23 mouse cellular contexts compared by ENCODE assay signal in genomic region chr1:74288327-74288726, GRCm38 (mm10). TPM values are rescaled to one million over a fixed set of nuclear protein-coding genes. Genes with fewer than 3 reads are reported as not detected.
A peak's percentile ranks its signal among the peaks of the same experiment; 100 is the strongest.
DNase-seq lines count a peak whose midpoint lies in the region; ATAC-seq and TF ChIP-seq lines count a peak whose summit lies in the region.
"Had no signal": no experiment of that assay in that cellular context is flagged by ENCODE, and none has a peak within 500 bp of the region (broad histone marks: within the 10 kb centered on the region; RNA-seq: fewer than 3 reads in every experiment).

No protein-coding gene starts in this region.

- H3K27ac ChIP-seq in gastrocnemius, adult 2 months, result peak overlapping the region; percentile 31; the same call in 1 of the 2 replicates
- H3K27ac ChIP-seq in hindbrain, embryonic 12.5 days, result no peak overlapping the region
- no peak overlapping the region for H3K27ac ChIP-seq in hindbrain, embryonic 11.5 days (ENCODE audit: low read depth, low read length)
- H3K27ac ChIP-seq in midbrain, embryonic 13.5 days, result no peak overlapping the region
- no peak overlapping the region for H3K27ac ChIP-seq in midbrain, embryonic 10.5 days (replicated peaks)
- H3K27ac ChIP-seq in liver, embryonic 15.5 days (replicated peaks), result peak overlapping the region; percentile 38; the same call in 1 of the 2 replicates
- H3K27ac ChIP-seq: forebrain, embryonic 10.5 days; lung, embryonic 15.5 days; neural tube, embryonic 12.5 days had no signal

- peaks cover 33% of the 10 kb centered on the region for H3K36me3 ChIP-seq in hindbrain, embryonic 12.5 days
- no peaks in the 10 kb centered on the region for H3K36me3 ChIP-seq in hindbrain, embryonic 11.5 days (ENCODE audit: control insufficient read depth, insufficient read depth, low read length)
- peaks cover 29% of the 10 kb centered on the region for H3K36me3 ChIP-seq in midbrain, embryonic 13.5 days
- peaks cover 48% of the 10 kb centered on the region for H3K36me3 ChIP-seq in midbrain, embryonic 10.5 days
- H3K36me3 ChIP-seq in liver, embryonic 15.5 days (replicated peaks), result peaks cover 50% of the 10 kb centered on the region

- ATAC-seq in hindbrain, embryonic 12.5 days (ENCODE audit: low FRiP score), result no peak
- ATAC-seq in hindbrain, embryonic 11.5 days (ENCODE audit: low FRiP score), result no peak
- ATAC-seq in midbrain, embryonic 13.5 days, result no peak
- no peak for ATAC-seq in liver, embryonic 15.5 days (ENCODE audit: insufficient read depth)

- no peak for TF ChIP-seq CTCF in gastrocnemius, adult 2 months (IDR thresholded peaks at IDR 0.05)

- no peaks in the 10 kb centered on the region for H3K9me3 ChIP-seq in hindbrain, embryonic 12.5 days (replicated peaks)
- no peaks in the 10 kb centered on the region for H3K9me3 ChIP-seq in hindbrain, embryonic 11.5 days (ENCODE audit: control insufficient read depth, low read length)
- no peaks in the 10 kb centered on the region for H3K9me3 ChIP-seq in midbrain, embryonic 13.5 days
- no peaks in the 10 kb centered on the region for H3K9me3 ChIP-seq in midbrain, embryonic 10.5 days (replicated peaks)
- no peaks in the 10 kb centered on the region for H3K9me3 ChIP-seq in liver, embryonic 15.5 days (replicated peaks)
- H3K9me3 ChIP-seq: embryonic facial prominence, embryonic 15.5 days; forebrain, embryonic 10.5 days; lung, embryonic 15.5 days; neural tube, embryonic 12.5 days had no signal

- H3K4me1 ChIP-seq in hindbrain, embryonic 12.5 days, result peaks cover 14% of the 10 kb centered on the region
- 0 out of 2 replicates have a peak, but pooled peaks cover 3% of the 10 kb centered on the region for H3K4me1 ChIP-seq in hindbrain, embryonic 11.5 days (replicated peaks; ENCODE audit: control insufficient read depth, insufficient read depth, low read length)
- H3K4me1 ChIP-seq in midbrain, embryonic 13.5 days (replicated peaks), result peaks cover 24% of the 10 kb centered on the region
- H3K4me1 ChIP-seq in midbrain, embryonic 10.5 days, result peaks cover 19% of the 10 kb centered on the region
- peaks cover 53% of the 10 kb centered on the region for H3K4me1 ChIP-seq in liver, embryonic 15.5 days (replicated peaks)

- no peak overlapping the region for H3K4me2 ChIP-seq in hindbrain, embryonic 12.5 days (replicated peaks)
- H3K4me2 ChIP-seq in hindbrain, embryonic 11.5 days (replicated peaks; ENCODE audit: low read depth, low read length), result no peak overlapping the region
- H3K4me2 ChIP-seq in midbrain, embryonic 13.5 days (replicated peaks), result no peak overlapping the region
- H3K4me2 ChIP-seq in liver, embryonic 15.5 days, result peak overlapping the region; percentile 23; the same call in 1 of the 2 replicates
- H3K4me2 ChIP-seq: embryonic facial prominence, embryonic 15.5 days; lung, embryonic 15.5 days; neural tube, embryonic 12.5 days had no signal

- peak overlapping the region; percentile 35; the same call in 1 of the 2 replicates for H3K9ac ChIP-seq in hindbrain, embryonic 12.5 days
- no peak overlapping the region for H3K9ac ChIP-seq in hindbrain, embryonic 11.5 days (ENCODE audit: low read depth, low read length)
- H3K9ac ChIP-seq in midbrain, embryonic 13.5 days (replicated peaks), result 0 out of 2 replicates have a peak overlapping the region, but pooled peaks have one; percentile 14
- 0 out of 2 replicates have a peak overlapping the region, but pooled peaks have one; percentile 15 for H3K9ac ChIP-seq in liver, embryonic 15.5 days
- H3K9ac ChIP-seq: embryonic facial prominence, embryonic 15.5 days; lung, embryonic 15.5 days; neural tube, embryonic 12.5 days had no signal

- intact Hi-C loops in gastrocnemius, adult 2 months (cut with DNase I), result loop anchor here (10.0 kb wide), 1 partner anchor 296 kb away; the partner anchor contains the start of genes Bcs1l and Zfp142
- intact Hi-C loops in gastrocnemius, postnatal 14 days (cut with DNase I; ENCODE audit: low total_unique reads), result loop anchor here (10.0 kb wide), 1 partner anchor 166 kb away; no protein-coding TSS in a partner anchor

- H3K27me3 ChIP-seq in hindbrain, embryonic 12.5 days, result no peaks in the 10 kb centered on the region
- no peaks in the 10 kb centered on the region for H3K27me3 ChIP-seq in hindbrain, embryonic 11.5 days (ENCODE audit: control insufficient read depth, insufficient read depth, low read length)
- no peaks in the 10 kb centered on the region for H3K27me3 ChIP-seq in midbrain, embryonic 13.5 days
- no peaks in the 10 kb centered on the region for H3K27me3 ChIP-seq in midbrain, embryonic 10.5 days (ENCODE audit: low read depth, poor library complexity, severe bottlenecking)
- no peaks in the 10 kb centered on the region for H3K27me3 ChIP-seq in liver, embryonic 15.5 days
- H3K27me3 ChIP-seq: embryonic facial prominence, embryonic 15.5 days; lung, embryonic 15.5 days; neural tube, embryonic 12.5 days had no signal

- WGBS in hindbrain, embryonic 12.5 days, result 79% methylated on average over 4 of the region's 4 CpGs
- WGBS in hindbrain, embryonic 11.5 days, result 83% methylated on average over 4 of the region's 4 CpGs
- WGBS in midbrain, embryonic 13.5 days, result 78% methylated on average over 4 of the region's 4 CpGs
- 76% methylated on average over 4 of the region's 4 CpGs for WGBS in midbrain, embryonic 10.5 days
- WGBS in liver, embryonic 15.5 days (ENCODE audit: insufficient replicate concordance), result 59% methylated on average over 4 of the region's 4 CpGs

- DNase-seq in gastrocnemius, adult 2 months, result no peak
- DNase-seq in gastrocnemius, postnatal 14 days, result no peak
- no peak for DNase-seq in hindbrain, embryonic 11.5 days (ENCODE audit: low spot score)
- DNase-seq in midbrain, embryonic 10.5 days (ENCODE audit: low spot score), result no peak
- no peak for DNase-seq in kidney, postnatal 14 days
- DNase-seq: adrenal gland, adult 8-10 months; B cell, adult 2 months; cerebellum, adult 11 months; embryo, embryonic 11 days; kidney, adult 8-10 months; layer of hippocampus, postnatal 36 days; left cerebral cortex, postnatal 4 days; right cerebral cortex, postnatal 25 days; thymus, postnatal 14 days had no signal

- H3K4me3 ChIP-seq in gastrocnemius, adult 2 months, result no peak overlapping the region
- H3K4me3 ChIP-seq in hindbrain, embryonic 12.5 days, result no peak overlapping the region
- H3K4me3 ChIP-seq in hindbrain, embryonic 11.5 days (ENCODE audit: low read depth, low read length), result no peak overlapping the region
- no peak overlapping the region for H3K4me3 ChIP-seq in midbrain, embryonic 13.5 days (replicated peaks)
- H3K4me3 ChIP-seq in midbrain, embryonic 10.5 days, result no peak overlapping the region
- no peak overlapping the region for H3K4me3 ChIP-seq in liver, embryonic 15.5 days (replicated peaks)
- H3K4me3 ChIP-seq: embryonic facial prominence, embryonic 15.5 days; forebrain, embryonic 10.5 days; lung, embryonic 15.5 days; neural tube, embryonic 12.5 days had no signal

RNA-seq across cellular contexts. Expression of gene Pnkd, which starts 3.6 kb away (rescaled TPM):
- total RNA-seq in gastrocnemius, adult 2 months (2021), result 10 to 100 TPM; 45.4 to 70.5 TPM
- total RNA-seq in gastrocnemius, postnatal 14 days (2021), result 10 to 100 TPM; 59.8 to 72.1 TPM
- 94.0 and 97.8 TPM in 2 replicates for polyA plus RNA-seq in hindbrain, embryonic 12.5 days (2016; fragmentation: Nextera tagmentation; extraction: Ambion mirVana)
- 85.4 and 99.4 TPM in 2 replicates for polyA plus RNA-seq in hindbrain, embryonic 11.5 days (2014; fragmentation: Nextera tagmentation; extraction: Ambion mirVana)
- polyA plus RNA-seq in midbrain, embryonic 13.5 days (2015; fragmentation: Nextera tagmentation; extraction: Ambion mirVana), result 81.5 and 92.2 TPM in 2 replicates
- polyA plus RNA-seq in midbrain, embryonic 10.5 days (2016; fragmentation: Nextera tagmentation; extraction: Ambion mirVana), result 99.5 and 107 TPM in 2 replicates
- 32.0 and 34.7 TPM in 2 replicates for polyA plus RNA-seq in liver, embryonic 15.5 days (2015; fragmentation: Nextera tagmentation; extraction: Ambion mirVana)

RNA-seq across cellular contexts. Expression of gene Aamp, which starts 3.8 kb away (rescaled TPM):
- 10 to 100 TPM; 69.4 to 76.1 TPM for total RNA-seq in gastrocnemius, adult 2 months (2021)
- total RNA-seq in gastrocnemius, postnatal 14 days (2021), result 10 to 100 TPM; 76.7 to 77.5 TPM
- 180 and 183 TPM in 2 replicates for polyA plus RNA-seq in hindbrain, embryonic 12.5 days (2016; fragmentation: Nextera tagmentation; extraction: Ambion mirVana)
- 189 and 198 TPM in 2 replicates for polyA plus RNA-seq in hindbrain, embryonic 11.5 days (2014; fragmentation: Nextera tagmentation; extraction: Ambion mirVana)
- 198 and 203 TPM in 2 replicates for polyA plus RNA-seq in midbrain, embryonic 13.5 days (2015; fragmentation: Nextera tagmentation; extraction: Ambion mirVana)
- 241 and 246 TPM in 2 replicates for polyA plus RNA-seq in midbrain, embryonic 10.5 days (2016; fragmentation: Nextera tagmentation; extraction: Ambion mirVana)
- 93.1 and 113 TPM in 2 replicates for polyA plus RNA-seq in liver, embryonic 15.5 days (2015; fragmentation: Nextera tagmentation; extraction: Ambion mirVana)

RNA-seq across cellular contexts. Expression of gene Gpbar1, which starts 10.0 kb away (rescaled TPM):
- not detected for total RNA-seq in gastrocnemius, adult 2 months (2021)
- not detected for total RNA-seq in gastrocnemius, postnatal 14 days (2021)
- polyA plus RNA-seq in hindbrain, embryonic 12.5 days (2016; fragmentation: Nextera tagmentation; extraction: Ambion mirVana), result 0.19 TPM in 1 of 2 replicates, not detected in the other
- 0.32 TPM in 1 of 2 replicates, not detected in the other for polyA plus RNA-seq in hindbrain, embryonic 11.5 days (2014; fragmentation: Nextera tagmentation; extraction: Ambion mirVana)
- 0.24 and 0.31 TPM in 2 replicates for polyA plus RNA-seq in midbrain, embryonic 13.5 days (2015; fragmentation: Nextera tagmentation; extraction: Ambion mirVana)
- polyA plus RNA-seq in midbrain, embryonic 10.5 days (2016; fragmentation: Nextera tagmentation; extraction: Ambion mirVana), result 0.25 TPM in 2 replicates
- polyA plus RNA-seq in liver, embryonic 15.5 days (2015; fragmentation: Nextera tagmentation; extraction: Ambion mirVana), result 0.29 and 0.68 TPM in 2 replicates
- total RNA-seq: adrenal gland, adult 8-10 months; gastrocnemius, adult 8-10 months; layer of hippocampus, postnatal 36 days; left cerebral cortex, postnatal 4 days; megakaryocyte, adult 5-6 weeks had no signal
- polyA plus RNA-seq: embryonic facial prominence, embryonic 15.5 days; neural tube, embryonic 12.5 days had no signal

RNA-seq across cellular contexts. Expression of gene Tmbim1, which starts 17.1 kb away (rescaled TPM):
- total RNA-seq in gastrocnemius, adult 2 months (2021), result 10 to 100 TPM; 35.2 to 35.4 TPM
- 10 to 100 TPM; 32.4 to 39.8 TPM for total RNA-seq in gastrocnemius, postnatal 14 days (2021)
- 11.7 and 13.4 TPM in 2 replicates for polyA plus RNA-seq in hindbrain, embryonic 12.5 days (2016; fragmentation: Nextera tagmentation; extraction: Ambion mirVana)
- 8.6 and 9.1 TPM in 2 replicates for polyA plus RNA-seq in hindbrain, embryonic 11.5 days (2014; fragmentation: Nextera tagmentation; extraction: Ambion mirVana)
- 6.3 and 7.1 TPM in 2 replicates for polyA plus RNA-seq in midbrain, embryonic 13.5 days (2015; fragmentation: Nextera tagmentation; extraction: Ambion mirVana)
- 8.6 TPM in 2 replicates for polyA plus RNA-seq in midbrain, embryonic 10.5 days (2016; fragmentation: Nextera tagmentation; extraction: Ambion mirVana)
- polyA plus RNA-seq in liver, embryonic 15.5 days (2015; fragmentation: Nextera tagmentation; extraction: Ambion mirVana), result 15.4 and 18.7 TPM in 2 replicates

RNA-seq across cellular contexts. Expression of gene Arpc2, which starts 52.4 kb away (rescaled TPM):
- total RNA-seq in gastrocnemius, adult 2 months (2021), result 10 to 100 TPM; 58.8 to 78.5 TPM
- total RNA-seq in gastrocnemius, postnatal 14 days (2021), result 10 to 100 TPM; 75.2 to 85.6 TPM
- 370 and 394 TPM in 2 replicates for polyA plus RNA-seq in hindbrain, embryonic 12.5 days (2016; fragmentation: Nextera tagmentation; extraction: Ambion mirVana)
- polyA plus RNA-seq in hindbrain, embryonic 11.5 days (2014; fragmentation: Nextera tagmentation; extraction: Ambion mirVana), result 325 and 330 TPM in 2 replicates
- 384 and 393 TPM in 2 replicates for polyA plus RNA-seq in midbrain, embryonic 13.5 days (2015; fragmentation: Nextera tagmentation; extraction: Ambion mirVana)
- polyA plus RNA-seq in midbrain, embryonic 10.5 days (2016; fragmentation: Nextera tagmentation; extraction: Ambion mirVana), result 353 and 368 TPM in 2 replicates
- polyA plus RNA-seq in liver, embryonic 15.5 days (2015; fragmentation: Nextera tagmentation; extraction: Ambion mirVana), result 176 and 191 TPM in 2 replicates

Comparison
In these comparisons a context has a peak if more than half of its experiments do, and no peak if none do; other contexts are left out.
1. H3K27ac ChIP-seq: peak in gastrocnemius, adult 2 months (single experiment) and liver, embryonic 15.5 days (single experiment); none in hindbrain, embryonic 12.5 days (single experiment), hindbrain, embryonic 11.5 days (single experiment), midbrain, embryonic 13.5 days (single experiment) and midbrain, embryonic 10.5 days (single experiment).